In the genomic region with DNA sequence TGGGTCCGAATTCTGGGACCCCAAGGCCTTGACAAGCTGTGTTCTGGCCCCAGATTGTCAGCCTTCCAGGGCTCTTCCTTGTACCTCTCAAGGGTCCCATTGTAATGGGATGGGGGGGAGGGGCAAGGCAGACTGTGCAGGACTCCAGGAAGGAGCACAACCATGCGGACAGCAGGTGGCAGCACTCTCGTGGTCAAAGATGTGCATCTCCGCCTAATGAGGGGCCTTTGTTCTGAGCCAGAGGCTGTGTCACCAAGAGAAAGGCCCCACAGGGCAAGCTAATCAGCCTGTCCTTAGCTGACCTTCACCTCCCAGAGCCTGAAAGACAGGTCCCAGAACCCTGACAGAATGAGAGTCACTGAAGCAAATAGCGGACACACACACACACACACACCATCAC, we compare ENCODE assay signal across 8 mouse cellular contexts.
DNase-seq lines count a peak whose midpoint lies in the region; ATAC-seq lines count a peak whose summit lies in the region.

No protein-coding gene starts in this region.

- ATAC-seq in megakaryocyte progenitor cell, adult 5-6 weeks (replicated peaks; ENCODE audit: poor library complexity) = peak; percentile 88

- DNase-seq in adrenal gland, adult 2 months = peak; percentile 92
- DNase-seq in embryo, embryonic 10.5 days (ENCODE audit: low spot score) = peak; percentile 95
- peak; percentile 88 for DNase-seq in gastrocnemius, postnatal 14 days
- peak; percentile 65 for DNase-seq in induced T-regulatory cell, adult 2 months (ENCODE audit: low read depth)
- peak; percentile 44 to 86 for DNase-seq in left cerebral cortex, adult 9 months (ENCODE audit: low spot score in 2 of 2)
- DNase-seq in right cerebral cortex, postnatal 25 days = peak; percentile 71
- peak; percentile 75 to 82 for DNase-seq in urinary bladder, postnatal 4 days (ENCODE audit: low spot score in 2 of 2)

- intact Hi-C loops in gastrocnemius, postnatal 14 days (cut with DNase I; ENCODE audit: low total_unique reads) = loop anchor here (5.0 to 10.0 kb wide), 2 partner anchors 99 to 301 kb away; partner anchors contain the start of gene Atp1a1

Comparison
In these comparisons a context has a peak if more than half of its experiments do, and no peak if none do; other contexts are left out.
1. Peak in every context shown above with its lines: DNase-seq and ATAC-seq.